8 mouse cellular contexts compared by ENCODE assay signal in the genomic region with DNA sequence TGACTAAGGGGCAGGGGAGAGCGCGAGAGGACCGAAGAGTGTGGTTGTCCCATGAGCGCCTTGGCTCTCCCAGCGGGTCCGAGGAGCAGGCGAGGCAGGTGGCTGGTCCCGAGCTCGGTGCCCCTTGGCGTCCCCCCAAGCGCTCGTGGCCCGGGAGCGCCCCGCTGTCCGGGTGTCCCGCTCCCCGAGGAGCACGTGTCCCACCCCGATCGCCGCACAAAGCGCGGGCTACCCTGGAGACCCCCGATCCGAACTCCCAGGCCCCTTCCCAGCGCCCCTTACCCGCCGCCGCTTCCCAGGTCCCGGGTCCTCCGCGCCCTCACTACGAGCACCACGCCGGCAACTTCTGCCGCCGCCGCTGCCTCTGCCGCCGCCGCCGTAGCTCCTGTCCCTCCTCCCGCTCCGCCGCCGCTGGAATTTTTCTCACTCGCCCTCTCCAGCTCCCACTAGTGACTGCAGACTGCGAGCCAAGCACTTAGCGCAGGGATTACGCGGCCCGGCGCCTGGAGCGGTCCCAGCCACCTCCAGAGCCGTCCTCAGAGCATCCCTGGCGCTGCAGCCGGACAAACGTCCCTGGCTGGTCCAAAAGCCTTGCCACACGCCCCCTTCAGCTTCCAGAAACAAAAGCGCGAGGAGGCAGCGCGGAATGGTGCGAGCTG. TPM values are rescaled to one million over a fixed set of nuclear protein-coding genes. Genes with fewer than 3 reads are reported as not detected.
A peak's percentile ranks its signal among the peaks of the same experiment; 100 is the strongest.
DNase-seq lines count a peak whose midpoint lies in the region; ATAC-seq lines count a peak whose summit lies in the region.

A gene (minus strand): TSS at position 563 of the 659 bp plus-strand sequence.

- H3K27ac ChIP-seq in embryonic facial prominence, embryonic 12.5 days, result peak within 1 kb of the TSS; percentile 73
- H3K27ac ChIP-seq in limb, embryonic 10.5 days, result peak within 1 kb of the TSS; percentile 95
- H3K27ac ChIP-seq in midbrain, embryonic 13.5 days, result no peak within 1 kb of the TSS
- peak within 1 kb of the TSS; percentile 60 for H3K27ac ChIP-seq in stomach, embryonic 15.5 days

- no peaks in the 10 kb centered on the region for H3K9me3 ChIP-seq in embryonic facial prominence, embryonic 12.5 days
- H3K9me3 ChIP-seq in limb, embryonic 10.5 days (replicated peaks), result no peaks in the 10 kb centered on the region
- no peaks in the 10 kb centered on the region for H3K9me3 ChIP-seq in midbrain, embryonic 13.5 days
- no peaks in the 10 kb centered on the region for H3K9me3 ChIP-seq in stomach, embryonic 15.5 days

- WGBS in embryonic facial prominence, embryonic 12.5 days, result under 1% methylated on average over 64 of the region's 65 CpGs
- under 1% methylated on average over 65 of the region's 65 CpGs for WGBS in limb, embryonic 10.5 days
- under 1% methylated on average over 63 of the region's 65 CpGs for WGBS in midbrain, embryonic 13.5 days
- under 1% methylated on average over 65 of the region's 65 CpGs for WGBS in stomach, embryonic 15.5 days

- H3K4me3 ChIP-seq in embryonic facial prominence, embryonic 12.5 days, result peak within 1 kb of the TSS; percentile 62
- peak within 1 kb of the TSS; percentile 70 for H3K4me3 ChIP-seq in limb, embryonic 10.5 days
- H3K4me3 ChIP-seq in midbrain, embryonic 13.5 days (replicated peaks), result peak within 1 kb of the TSS; percentile 65
- peak within 1 kb of the TSS; percentile 70 for H3K4me3 ChIP-seq in stomach, embryonic 15.5 days (replicated peaks)

- peak; percentile 65 to 72 for DNase-seq in adrenal gland, postnatal 36 days
- DNase-seq in heart, adult 18-20 months, result peak; percentile 45 to 60
- peak; percentile 63 for DNase-seq in kidney, adult 18-20 months
- DNase-seq in limb, embryonic 10.5 days (ENCODE audit: low spot score), result peak; percentile 87
- no peak for DNase-seq in c-Kit-positive CD71-positive TER-119-positive erythroid progenitor cells, embryonic 14.5 days (ENCODE audit: low spot score)

- peaks cover 4% of the 10 kb centered on the region; the same call in 1 of the 2 replicates for H3K4me1 ChIP-seq in embryonic facial prominence, embryonic 12.5 days
- H3K4me1 ChIP-seq in limb, embryonic 10.5 days, result peaks cover 46% of the 10 kb centered on the region
- peaks cover 11% of the 10 kb centered on the region; the same call in 1 of the 2 replicates for H3K4me1 ChIP-seq in midbrain, embryonic 13.5 days (replicated peaks)
- peaks cover 4% of the 10 kb centered on the region; the same call in 1 of the 2 replicates for H3K4me1 ChIP-seq in stomach, embryonic 15.5 days

- H3K9ac ChIP-seq in embryonic facial prominence, embryonic 12.5 days, result peak within 1 kb of the TSS; percentile 73
- peak within 1 kb of the TSS; percentile 74 for H3K9ac ChIP-seq in midbrain, embryonic 13.5 days (replicated peaks)
- peak within 1 kb of the TSS; percentile 53; the same call in 1 of the 2 replicates for H3K9ac ChIP-seq in stomach, embryonic 15.5 days

- H3K4me2 ChIP-seq in embryonic facial prominence, embryonic 12.5 days (replicated peaks), result peak within 1 kb of the TSS; percentile 72
- H3K4me2 ChIP-seq in midbrain, embryonic 13.5 days (replicated peaks), result peak within 1 kb of the TSS; percentile 99
- peak within 1 kb of the TSS; percentile 91 for H3K4me2 ChIP-seq in stomach, embryonic 15.5 days

- peak; percentile 82 for ATAC-seq in embryonic facial prominence, embryonic 12.5 days (ENCODE audit: insufficient number of reproducible peaks, insufficient read depth, low FRiP score, low TSS enrichment)
- peak; percentile 97 for ATAC-seq in midbrain, embryonic 13.5 days
- ATAC-seq in stomach, embryonic 15.5 days (ENCODE audit: insufficient read depth, low FRiP score, low read depth), result peak; percentile 85

- H3K27me3 ChIP-seq in embryonic facial prominence, embryonic 12.5 days, result peaks cover 17% of the 10 kb centered on the region
- H3K27me3 ChIP-seq in limb, embryonic 10.5 days (ENCODE audit: low read depth, poor library complexity, severe bottlenecking), result peaks cover 73% of the 10 kb centered on the region
- peaks cover 31% of the 10 kb centered on the region for H3K27me3 ChIP-seq in midbrain, embryonic 13.5 days
- H3K27me3 ChIP-seq in stomach, embryonic 15.5 days (replicated peaks), result no peaks in the 10 kb centered on the region

- no peaks in the 10 kb centered on the region for H3K36me3 ChIP-seq in embryonic facial prominence, embryonic 12.5 days
- no peaks in the 10 kb centered on the region for H3K36me3 ChIP-seq in limb, embryonic 10.5 days
- no peaks in the 10 kb centered on the region for H3K36me3 ChIP-seq in midbrain, embryonic 13.5 days
- H3K36me3 ChIP-seq in stomach, embryonic 15.5 days, result no peaks in the 10 kb centered on the region

RNA-seq across cellular contexts. Expression of the gene that starts here (rescaled TPM):
- under 1 TPM; 0.40 to 0.79 TPM for total RNA-seq in adrenal gland, postnatal 36 days (2021)
- polyA plus RNA-seq in embryonic facial prominence, embryonic 12.5 days (2016; fragmentation: Nextera tagmentation; extraction: Ambion mirVana), result 9.8 and 12.1 TPM in 2 replicates
- under 1 TPM; 0.15 TPM for total RNA-seq in heart, adult 18-20 months (2021)
- 5.1 and 7.2 TPM in 2 replicates for polyA plus RNA-seq in limb, embryonic 10.5 days (2016; fragmentation: Nextera tagmentation; extraction: Ambion mirVana)
- 2.8 and 3.5 TPM in 2 replicates for polyA plus RNA-seq in midbrain, embryonic 13.5 days (2015; fragmentation: Nextera tagmentation; extraction: Ambion mirVana)
- polyA plus RNA-seq in stomach, embryonic 15.5 days (2015; fragmentation: Nextera tagmentation; extraction: Ambion mirVana), result 5.5 and 7.4 TPM in 2 replicates

Comparison
In these comparisons a context has a peak if more than half of its experiments do, and no peak if none do; other contexts are left out.
1. Peak in DNase-seq in adrenal gland, postnatal 36 days; RNA of the gene not detected or under 1 TPM.
2. Peak in DNase-seq in heart, adult 18-20 months; RNA of the gene not detected or under 1 TPM.